Mouse (Mus musculus) ES-E14 (cell line): ENCODE measurements around the gene Btbd8.

ENCODE experiments used
- CHD2 ChIP-seq: IDR thresholded peaks from 2 replicates; pipeline ENCODE4 v1.6.1; 2014; ENCODE audit warnings: mild to moderate bottlenecking, low read depth, low read length, inconsistent platforms
- HCFC1 ChIP-seq: IDR thresholded peaks from 2 replicates; pipeline ENCODE4 v1.6.1; 2012; ENCODE audit warnings: low read length, inconsistent platforms, borderline replicate concordance; ENCODE audit not compliant: insufficient read depth
- MAFK ChIP-seq: IDR thresholded peaks from 2 replicates; pipeline ENCODE4 v1.6.1; 2014; ENCODE audit warnings: mild to moderate bottlenecking, low read depth, low read length, inconsistent platforms; ENCODE audit not compliant: insufficient read depth
- ZC3H11A ChIP-seq: IDR thresholded peaks from 2 replicates; pipeline ENCODE4 v1.6.1; 2012; ENCODE audit warnings: low read depth, mild to moderate bottlenecking, inconsistent platforms, low read length, borderline replicate concordance
- ZNF384 ChIP-seq: IDR thresholded peaks from 2 replicates; pipeline ENCODE4 v1.6.1; 2012; ENCODE audit warnings: low read depth, low read length, inconsistent platforms

DNA sequence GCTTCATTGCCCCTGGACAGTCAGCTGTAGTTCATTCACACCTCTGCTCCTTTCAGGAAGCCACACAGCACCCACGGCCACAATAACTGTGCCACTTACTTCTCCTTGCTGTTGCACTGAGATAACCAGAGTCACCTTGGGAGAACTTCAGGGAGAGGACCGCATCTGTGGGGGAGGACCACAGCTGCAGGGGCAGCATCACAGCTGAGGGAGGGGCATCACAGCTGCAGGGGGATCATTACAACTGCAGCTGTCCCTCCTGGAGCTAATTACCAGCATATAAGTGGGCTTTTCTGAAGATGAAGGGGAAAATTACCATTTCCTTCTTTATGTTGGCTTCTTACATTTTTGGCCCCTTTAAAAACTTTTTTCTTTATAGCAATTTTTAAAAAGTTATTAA is 43.4 kb upstream of the Btbd8 start:
- TF ChIP-seq CHD2: no peak
- TF ChIP-seq HCFC1: no peak
- TF ChIP-seq MAFK: no peak
- TF ChIP-seq ZNF384: no peak
- TF ChIP-seq ZC3H11A: no peak
